Mouse (Mus musculus) embryonic facial prominence, embryonic 12.5 days (tissue): ENCODE measurements around the gene Flna. TPM values are rescaled to one million over a fixed set of nuclear protein-coding genes. Genes with fewer than 3 reads are reported as not detected.

Experiments used
- ATAC-seq: fragments of 200-750 bp; cut with Nextera tagmentation; 2 replicates; pipeline ENCODE4 v1.8.0; 2017; ENCODE audit not compliant: insufficient number of reproducible peaks, insufficient read depth, low FRiP score, low TSS enrichment
- H3K27ac ChIP-seq: fragments of 300-500 bp; sonication (generic); 2 replicates; pipeline ENCODE4 v1.5.1; 2016; ENCODE audit warnings: mild to moderate bottlenecking
- H3K27me3 ChIP-seq: fragments of 300-500 bp; sonication (generic); 2 replicates; pipeline ENCODE4 v1.6.1; 2016; ENCODE audit warnings: mild to moderate bottlenecking, moderate library complexity
- H3K36me3 ChIP-seq: fragments of 300-500 bp; sonication (generic); 2 replicates; pipeline ENCODE4 v1.6.1; 2016; ENCODE audit warnings: mild to moderate bottlenecking
- H3K4me1 ChIP-seq: fragments of 300-500 bp; sonication (generic); 2 replicates; pipeline ENCODE4 v1.6.1; 2016
- H3K4me2 ChIP-seq: fragments of 300-500 bp; sonication (generic); replicated peaks from 2 replicates; pipeline ENCODE4 v1.6.1; 2016; ENCODE audit warnings: mild to moderate bottlenecking, moderate library complexity
- H3K4me3 ChIP-seq: fragments of 300-500 bp; sonication (generic); 2 replicates; pipeline ENCODE4 v1.5.1; 2016; ENCODE audit warnings: mild to moderate bottlenecking
- H3K9ac ChIP-seq: fragments of 300-500 bp; sonication (generic); 2 replicates; pipeline ENCODE4 v1.6.1; 2016; ENCODE audit warnings: mild to moderate bottlenecking, moderate library complexity
- H3K9me3 ChIP-seq: fragments of 300-500 bp; sonication (generic); 2 replicates; pipeline ENCODE4 v1.6.1; 2016; ENCODE audit warnings: mild to moderate bottlenecking, moderate library complexity
- WGBS: fragments of 180-500 bp; shearing (Covaris S2); methylation state at CpG from one replicate; pipeline ENCODE4 v1.1.7; 2016; 5-methylcytosine and 5-hydroxymethylcytosine counted together
- polyA plus RNA-seq: library from polyadenylated mRNA; unstranded; fragments of >200 nt; fragmentation: Nextera tagmentation; extraction: Ambion mirVana; gene quantifications from 2 replicates; pipeline ENCODE4 v1.2.1, GENCODE M21; 2016

The Flna gene
- 359 and 360 TPM in 2 replicates for polyA plus RNA-seq

- Histone ChIP-seq H3K27me3 (no peaks in the 10 kb centered on the region), H3K9ac (peak within 1 kb of the TSS; percentile 52), H3K4me1 (no peaks in the 10 kb centered on the region), H3K9me3 (no peaks in the 10 kb centered on the region), H3K4me2 (peak within 1 kb of the TSS; percentile 53), H3K27ac (peak within 1 kb of the TSS; percentile 82), H3K36me3 (no peaks in the 10 kb centered on the region), H3K4me3 (peak within 1 kb of the TSS; percentile 39)
- ATAC-seq, result no peak
- 20% methylated on average over 38 of the region's 38 CpGs for WGBS
These were observed at the start of gene Flna for GRCm38 (mm10) chrX:74249615-74250014. Gene Flna, minus strand, starts transcription at chrX:74249820.

DNA sequence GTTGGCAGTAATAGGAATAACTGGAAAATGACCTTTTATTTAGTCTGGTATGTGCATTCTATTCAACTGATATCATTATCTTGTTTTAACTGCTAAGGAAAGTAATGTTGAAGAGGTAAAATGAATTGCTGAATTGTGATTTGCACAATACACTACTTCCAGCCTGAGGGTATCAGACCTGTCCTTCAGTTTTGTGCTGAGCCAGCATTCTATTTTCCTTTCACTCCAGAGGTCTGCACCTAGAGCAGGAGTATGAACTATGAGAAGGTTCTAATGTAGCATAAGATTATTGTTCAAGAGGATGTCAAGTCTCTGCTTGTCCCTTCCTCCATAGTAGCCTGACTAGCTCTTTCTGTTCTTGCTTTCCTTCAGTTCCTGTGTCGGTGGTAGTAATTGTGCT, 48.7 kb upstream of the Flna start:
- Histone ChIP-seq H3K27me3 (no peaks in the 10 kb centered on the region), H3K4me3 (no peak overlapping the region), H3K4me1 (no peaks in the 10 kb centered on the region), H3K27ac (no peak overlapping the region), H3K9ac (no peak overlapping the region), H3K4me2 (no peak overlapping the region), H3K36me3 (peaks cover 21% of the 10 kb centered on the region), H3K9me3 (no peaks in the 10 kb centered on the region)
- ATAC-seq, result no peak
- WGBS, result 92% methylated on average over 1 of the region's 1 CpGs

GRCm38 (mm10) chrX:74296538-74297448, 47.2 kb upstream of the Flna start, which contains the start of gene Atp6ap1:
Gene Atp6ap1, plus strand, starts transcription at chrX:74297097.
- peak within 1 kb of the TSS; percentile 74 for H3K9ac ChIP-seq
- peaks cover 11% of the 10 kb centered on the region for H3K36me3 ChIP-seq
- peak within 1 kb of the TSS; percentile 62 for H3K4me2 ChIP-seq
- H3K4me3 ChIP-seq, result peak within 1 kb of the TSS; percentile 63
- WGBS, result 21% methylated on average over 37 of the region's 37 CpGs
- peak; percentile 99 for ATAC-seq
- no peaks in the 10 kb centered on the region for H3K27me3 ChIP-seq
- H3K9me3 ChIP-seq, result no peaks in the 10 kb centered on the region
- no peaks in the 10 kb centered on the region for H3K4me1 ChIP-seq
- peak within 1 kb of the TSS; percentile 41; the same call in 1 of the 2 replicates for H3K27ac ChIP-seq

DNA sequence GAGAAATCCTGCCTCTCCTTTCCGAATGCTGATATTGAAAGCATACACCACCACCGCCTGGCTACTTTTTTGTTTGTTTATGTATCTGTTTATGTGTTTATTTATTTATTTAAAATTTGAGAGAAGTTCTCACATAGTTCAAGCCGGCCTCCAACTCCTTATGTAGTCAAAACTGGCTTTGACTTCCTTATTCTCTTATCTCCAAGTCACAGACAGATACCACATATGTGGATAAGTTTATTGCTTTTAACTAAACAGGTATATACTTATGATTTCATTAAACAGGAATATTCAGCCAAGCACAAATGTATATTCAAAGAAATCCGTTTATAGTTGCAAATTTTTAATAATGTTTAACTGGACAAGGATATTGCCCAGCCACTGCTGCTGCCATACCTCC, 43.8 kb upstream of the Flna start:
- no peak overlapping the region for H3K27ac ChIP-seq
- ATAC-seq, result no peak
- H3K4me3 ChIP-seq, result no peak overlapping the region
- H3K27me3 ChIP-seq, result no peaks in the 10 kb centered on the region
- H3K4me1 ChIP-seq, result no peaks in the 10 kb centered on the region
- H3K4me2 ChIP-seq, result no peak overlapping the region
- H3K9ac ChIP-seq, result no peak overlapping the region
- no peaks in the 10 kb centered on the region for H3K9me3 ChIP-seq
- WGBS, result 82% methylated on average over 4 of the region's 4 CpGs
- H3K36me3 ChIP-seq, result 0 out of 2 replicates have a peak, but pooled peaks cover 15% of the 10 kb centered on the region

- Histone ChIP-seq H3K4me3 (peak overlapping the region; percentile 58), H3K9me3 (no peaks in the 10 kb centered on the region), H3K9ac (peak overlapping the region; percentile 67), H3K27me3 (no peaks in the 10 kb centered on the region), H3K4me2 (peak overlapping the region; percentile 66), H3K27ac (peak overlapping the region; percentile 82; the same call in 1 of the 2 replicates), H3K4me1 (no peaks in the 10 kb centered on the region), H3K36me3 (no peaks in the 10 kb centered on the region)
- no peak for ATAC-seq
- 30% methylated on average over 5 of the region's 5 CpGs for WGBS
These were observed 33.4 kb upstream of the Flna start for GRCm38 (mm10) chrX:74283092-74283437.

- H3K27me3 ChIP-seq, result no peaks in the 10 kb centered on the region
- WGBS, result 19% methylated on average over 39 of the region's 39 CpGs
- H3K9ac ChIP-seq, result peak overlapping the region; percentile 67
- H3K36me3 ChIP-seq, result no peaks in the 10 kb centered on the region
- no peaks in the 10 kb centered on the region for H3K9me3 ChIP-seq
- no peaks in the 10 kb centered on the region for H3K4me1 ChIP-seq
- peak overlapping the region; percentile 58 for H3K4me3 ChIP-seq
- peak overlapping the region; percentile 82 for H3K27ac ChIP-seq
- H3K4me2 ChIP-seq, result peak overlapping the region; percentile 66
- ATAC-seq, result peak; percentile 61; the same call in 1 of the 2 replicates
These were observed 32.9 kb upstream of the Flna start for GRCm38 (mm10) chrX:74282395-74283091.

- peak within 1 kb of the TSS; percentile 67 for H3K9ac ChIP-seq
- 25% methylated on average over 16 of the region's 16 CpGs for whole genome bisulfite sequencing
- peak within 1 kb of the TSS; percentile 66 for H3K4me2 ChIP-seq
- peak within 1 kb of the TSS; percentile 58 for H3K4me3 ChIP-seq
- H3K36me3 ChIP-seq, result no peaks in the 10 kb centered on the region
- no peaks in the 10 kb centered on the region for H3K4me1 ChIP-seq
- peak within 1 kb of the TSS; percentile 82 for H3K27ac ChIP-seq
- H3K27me3 ChIP-seq, result no peaks in the 10 kb centered on the region
- no peaks in the 10 kb centered on the region for H3K9me3 ChIP-seq
- peak; percentile 94 for ATAC-seq
These were observed 32.2 kb upstream of the Flna start, which contains the start of the genes Taz and Dnase1l1 for GRCm38 (mm10) chrX:74281732-74282394. Gene Taz, plus strand, starts transcription at chrX:74281912. Gene Dnase1l1, minus strand, starts transcription at chrX:74282337.

- Histone ChIP-seq H3K4me2 (peak overlapping the region; percentile 66), H3K36me3 (no peaks in the 10 kb centered on the region), H3K27ac (peak overlapping the region; percentile 82), H3K4me1 (no peaks in the 10 kb centered on the region), H3K4me3 (peak overlapping the region; percentile 58), H3K27me3 (no peaks in the 10 kb centered on the region), H3K9ac (peak overlapping the region; percentile 67; the same call in 1 of the 2 replicates), H3K9me3 (no peaks in the 10 kb centered on the region)
- 15% methylated on average over 12 of the region's 14 CpGs for WGBS
- no peak for ATAC-seq
These were observed 31.6 kb upstream of the Flna start for GRCm38 (mm10) chrX:74281041-74281731.

DNA sequence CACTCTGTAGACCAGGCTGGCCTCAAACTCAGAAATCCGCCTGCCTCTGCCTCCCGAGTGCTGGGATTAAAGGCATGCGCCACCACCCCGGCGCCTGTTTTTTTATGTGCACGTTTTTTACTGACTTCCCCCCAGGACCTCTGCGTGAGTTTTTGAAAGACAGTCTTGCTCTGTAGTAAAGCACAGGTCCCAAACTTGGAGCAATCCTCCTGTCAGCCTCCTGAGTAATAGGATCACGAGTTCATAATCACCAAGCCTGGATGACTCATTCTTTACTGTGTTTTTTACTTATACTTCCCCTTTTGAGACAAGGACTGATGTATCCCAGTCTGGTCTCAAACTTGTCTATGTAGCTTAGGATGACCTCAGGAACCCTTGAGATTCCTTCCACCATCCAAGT, 28.3 kb upstream of the Flna start:
- no peaks in the 10 kb centered on the region for H3K9me3 ChIP-seq
- 0 out of 2 replicates have a peak, but pooled peaks cover 4% of the 10 kb centered on the region for H3K36me3 ChIP-seq
- H3K27ac ChIP-seq, result no peak overlapping the region
- ATAC-seq, result no peak
- no peak overlapping the region for H3K9ac ChIP-seq
- whole genome bisulfite sequencing, result 71% methylated on average over 8 of the region's 8 CpGs
- H3K4me2 ChIP-seq, result no peak overlapping the region
- no peaks in the 10 kb centered on the region for H3K27me3 ChIP-seq
- no peak overlapping the region for H3K4me3 ChIP-seq
- H3K4me1 ChIP-seq, result no peaks in the 10 kb centered on the region

DNA sequence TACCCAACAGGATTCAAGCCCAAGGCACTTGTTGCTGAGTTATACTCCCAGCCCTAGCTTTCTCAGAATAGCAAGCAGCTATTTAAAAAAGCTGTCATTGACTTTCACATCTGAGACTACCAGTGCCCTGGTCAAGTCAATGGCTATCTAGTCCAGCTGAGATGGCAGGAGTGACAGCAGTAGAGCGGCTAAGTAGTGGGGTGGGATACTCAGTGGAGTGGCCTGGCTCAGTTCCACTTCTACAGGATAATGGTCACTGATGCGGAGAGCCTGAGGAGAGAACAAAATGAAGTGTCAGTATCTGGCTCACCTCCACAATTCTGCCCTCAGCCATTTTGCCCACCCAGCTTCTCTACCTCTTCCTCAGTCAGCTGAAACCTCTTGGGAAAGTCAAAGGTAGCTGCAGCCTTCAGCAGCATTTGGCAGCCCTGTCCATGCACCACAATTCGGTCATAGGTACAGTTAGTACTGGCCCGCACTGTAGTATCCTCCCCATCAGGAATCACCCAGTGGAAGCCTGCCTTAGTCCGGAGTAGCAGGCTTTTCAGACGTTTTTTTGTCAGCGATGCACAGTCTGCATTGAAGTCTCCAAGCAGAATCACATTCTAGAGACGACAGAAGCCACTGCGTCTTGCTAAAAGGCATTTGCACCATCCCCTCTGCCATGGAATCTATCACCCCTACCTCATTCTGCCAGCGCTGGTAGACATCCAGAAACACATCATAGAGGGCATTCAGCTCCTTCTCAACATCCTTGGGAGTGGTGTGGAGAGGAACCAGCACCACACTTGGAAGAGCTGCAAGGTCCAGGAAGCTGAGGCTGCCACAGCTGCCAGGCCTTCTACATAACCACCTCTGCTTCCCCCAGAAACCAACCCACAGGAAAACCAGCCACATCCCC, 24.1 kb upstream of the Flna start:
- 0 out of 2 replicates have a peak overlapping the region, but pooled peaks have one; percentile 1 for H3K27ac ChIP-seq
- 0 out of 2 replicates have a peak, but pooled peaks cover 4% of the 10 kb centered on the region for H3K36me3 ChIP-seq
- H3K4me3 ChIP-seq, result no peak overlapping the region
- H3K9ac ChIP-seq, result no peak overlapping the region
- no peaks in the 10 kb centered on the region for H3K27me3 ChIP-seq
- WGBS, result 25% methylated on average over 10 of the region's 10 CpGs
- H3K4me2 ChIP-seq, result no peak overlapping the region
- no peaks in the 10 kb centered on the region for H3K4me1 ChIP-seq
- H3K9me3 ChIP-seq, result no peaks in the 10 kb centered on the region
- no peak for ATAC-seq
